Mouse (Mus musculus): ENCODE measurements at regions not wholly inside any gene's neighbourhood (a gene's known extent, or its start where the extent isn't known, plus 50 kb on each side); places are given as distances from the start of the nearest gene placed in this dataset.

DNA sequence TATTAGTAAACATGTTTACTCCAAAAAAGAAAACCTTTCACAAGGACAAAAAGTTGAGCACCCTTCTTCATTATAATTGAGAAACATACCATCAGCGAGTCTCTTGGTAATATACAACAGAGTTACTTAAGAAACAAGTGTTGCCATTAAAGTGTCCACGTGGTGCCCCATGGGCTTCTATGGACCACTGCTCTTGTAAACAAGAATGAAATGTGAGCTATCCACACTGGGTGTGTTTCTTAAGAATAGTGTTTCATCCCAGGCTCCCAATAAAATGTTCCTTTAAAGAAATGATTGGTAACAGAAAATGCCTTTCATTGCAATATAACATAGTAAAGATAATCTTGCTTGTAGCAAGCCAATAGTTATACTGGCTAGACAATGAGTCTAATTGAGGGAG, 803.6 kb upstream of the Acvr2a start:
- no peaks in the 10 kb centered on the region for H3K27me3 ChIP-seq (ENCODE audit: insufficient read depth, low read length)
- H3K4me2 ChIP-seq (ENCODE audit: low read depth, low read length), result no peak overlapping the region
- WGBS, result 78% methylated on average over 2 of the region's 2 CpGs
- ATAC-seq (no peak), DNase-seq (ENCODE audit: low spot score) (no peak)
- no peak overlapping the region for H3K9ac ChIP-seq (replicated peaks; ENCODE audit: low read length)
- H3K4me1 ChIP-seq (ENCODE audit: insufficient read depth, low read length), result no peaks in the 10 kb centered on the region
- TF ChIP-seq CTCF (IDR thresholded peaks at IDR 0.05; ENCODE audit: low read depth), result no peak
- H3K9me3 ChIP-seq (ENCODE audit: low read length), result no peaks in the 10 kb centered on the region
- no peak overlapping the region for H3K27ac ChIP-seq
- no peak overlapping the region for H3K4me3 ChIP-seq (ENCODE audit: low read length)
- no peaks in the 10 kb centered on the region for H3K36me3 ChIP-seq (ENCODE audit: insufficient read depth, low read length)

DNA sequence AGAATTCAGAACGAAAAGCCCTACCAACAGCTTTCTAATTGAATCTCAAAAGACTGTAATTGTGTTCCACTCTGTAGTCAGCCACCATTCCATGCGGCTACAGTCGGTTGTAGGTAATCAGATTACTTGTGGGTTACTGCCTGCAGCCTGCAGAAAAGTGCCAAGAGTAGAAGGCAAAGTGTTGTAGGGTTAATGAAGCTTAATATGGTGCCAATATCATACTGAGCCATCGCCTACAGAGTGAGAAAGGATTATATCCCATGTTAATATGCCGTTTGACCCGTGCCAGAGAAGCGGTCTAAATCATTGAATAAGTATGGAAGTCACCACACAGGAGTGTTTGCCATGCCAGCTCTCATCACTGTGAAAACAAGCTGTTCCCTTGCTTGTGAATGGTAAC, 786.4 kb upstream of the Acvr2a start:
- no peak overlapping the region for H3K4me3 ChIP-seq (ENCODE audit: low read length)
- DNase-seq (ENCODE audit: low spot score) (peak; percentile 63), ATAC-seq (peak; percentile 79)
- H3K9ac ChIP-seq (replicated peaks; ENCODE audit: low read length), result no peak overlapping the region
- no peaks in the 10 kb centered on the region for H3K9me3 ChIP-seq (ENCODE audit: low read length)
- H3K36me3 ChIP-seq (ENCODE audit: insufficient read depth, low read length), result no peaks in the 10 kb centered on the region
- no peaks in the 10 kb centered on the region for H3K4me1 ChIP-seq (ENCODE audit: insufficient read depth, low read length)
- TF ChIP-seq CTCF (IDR thresholded peaks at IDR 0.05; ENCODE audit: low read depth), result no peak
- H3K27ac ChIP-seq, result no peak overlapping the region
- 47% methylated on average over 7 of the region's 7 CpGs for WGBS
- no peaks in the 10 kb centered on the region for H3K27me3 ChIP-seq (ENCODE audit: insufficient read depth, low read length)
- H3K4me2 ChIP-seq (ENCODE audit: low read depth, low read length), result no peak overlapping the region

DNA sequence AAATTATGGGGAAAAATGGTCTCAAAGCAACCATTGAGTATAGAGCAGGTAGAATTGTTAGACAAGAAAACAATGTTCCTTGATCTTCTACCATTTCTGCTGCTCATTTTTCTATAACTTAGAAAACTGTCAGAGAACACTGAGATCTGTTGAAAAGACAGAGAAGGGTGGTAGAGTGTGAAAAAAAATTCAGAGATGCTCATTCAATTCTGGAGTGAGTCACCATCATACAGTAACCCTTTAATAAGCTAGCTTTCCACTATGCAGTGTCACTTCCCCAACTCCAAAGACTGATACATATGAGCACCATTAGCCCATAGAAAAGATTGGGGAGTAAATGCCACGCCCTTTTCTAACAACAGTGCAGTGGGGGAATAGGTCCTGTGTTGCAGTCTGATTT, 752.5 kb upstream of the Acvr2a start:
- no peak overlapping the region for H3K4me2 ChIP-seq (ENCODE audit: low read depth, low read length)
- no peak overlapping the region for H3K4me3 ChIP-seq (ENCODE audit: low read length)
- ATAC-seq (no peak), DNase-seq (ENCODE audit: low spot score) (no peak)
- H3K27me3 ChIP-seq (ENCODE audit: insufficient read depth, low read length), result no peaks in the 10 kb centered on the region
- WGBS, result 71% methylated on average over 1 of the region's 1 CpGs
- no peaks in the 10 kb centered on the region for H3K9me3 ChIP-seq (ENCODE audit: low read length)
- no peaks in the 10 kb centered on the region for H3K36me3 ChIP-seq (ENCODE audit: insufficient read depth, low read length)
- no peak overlapping the region for H3K9ac ChIP-seq (replicated peaks; ENCODE audit: low read length)
- H3K4me1 ChIP-seq (ENCODE audit: insufficient read depth, low read length), result no peaks in the 10 kb centered on the region
- H3K27ac ChIP-seq, result no peak overlapping the region
- no peak for TF ChIP-seq CTCF (IDR thresholded peaks at IDR 0.05; ENCODE audit: low read depth)

DNA sequence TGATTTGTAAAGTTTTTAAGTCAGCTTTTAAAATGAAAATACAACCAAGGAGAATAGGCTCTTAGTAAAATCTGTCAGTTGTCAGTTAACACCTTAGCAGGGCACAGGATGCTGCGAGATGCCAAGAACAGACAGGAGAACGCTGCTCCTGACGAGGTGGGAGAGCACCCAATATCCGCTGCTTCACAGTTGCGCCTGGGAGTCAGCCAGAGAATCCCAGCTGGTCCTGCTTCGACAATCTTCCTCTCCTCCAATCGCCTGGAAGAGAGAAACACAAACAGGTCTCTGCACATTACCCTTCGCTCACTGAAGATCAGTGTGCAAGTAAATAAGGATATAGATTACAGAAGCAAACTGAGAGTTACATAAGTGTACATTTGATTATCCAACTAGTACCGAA, 750.5 kb upstream of the Acvr2a start:
- Histone ChIP-seq H3K4me2 (ENCODE audit: low read depth, low read length) (no peak overlapping the region), H3K9me3 (ENCODE audit: low read length) (no peaks in the 10 kb centered on the region), H3K4me1 (ENCODE audit: insufficient read depth, low read length) (no peaks in the 10 kb centered on the region), H3K36me3 (ENCODE audit: insufficient read depth, low read length) (no peaks in the 10 kb centered on the region), H3K27ac (no peak overlapping the region), H3K9ac (replicated peaks; ENCODE audit: low read length) (no peak overlapping the region), H3K27me3 (ENCODE audit: insufficient read depth, low read length) (no peaks in the 10 kb centered on the region), H3K4me3 (ENCODE audit: low read length) (no peak overlapping the region)
- WGBS, result 58% methylated on average over 9 of the region's 9 CpGs
- ATAC-seq (peak; percentile 75), DNase-seq (ENCODE audit: low spot score) (peak; percentile 59)
- TF ChIP-seq CTCF (IDR thresholded peaks at IDR 0.05; ENCODE audit: low read depth), result no peak

DNA sequence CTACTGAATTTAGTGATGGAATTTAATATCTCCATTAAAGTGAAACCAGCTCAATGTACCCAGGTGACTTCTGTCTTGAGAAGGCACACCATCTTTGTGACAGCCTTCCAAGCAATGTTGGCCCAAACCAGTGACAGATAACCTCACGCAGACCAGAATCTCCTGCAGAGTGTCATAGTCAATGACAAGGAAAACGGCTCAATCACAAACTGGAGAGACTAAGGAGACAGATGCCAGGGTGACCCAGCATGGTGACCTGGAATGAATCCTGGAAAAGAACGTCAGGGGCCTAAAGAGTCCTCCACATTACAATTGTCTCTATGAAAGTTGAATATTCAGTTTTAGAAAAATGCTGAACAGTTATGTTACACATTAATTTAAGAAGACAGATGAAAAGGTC, 748.7 kb upstream of the Acvr2a start:
- ATAC-seq, result peak; percentile 70
- Histone ChIP-seq H3K9me3 (ENCODE audit: low read length) (no peaks in the 10 kb centered on the region), H3K27me3 (ENCODE audit: insufficient read depth, low read length) (no peaks in the 10 kb centered on the region), H3K4me2 (ENCODE audit: low read depth, low read length) (no peak overlapping the region), H3K4me1 (ENCODE audit: insufficient read depth, low read length) (no peaks in the 10 kb centered on the region), H3K36me3 (ENCODE audit: insufficient read depth, low read length) (no peaks in the 10 kb centered on the region), H3K9ac (replicated peaks; ENCODE audit: low read length) (no peak overlapping the region), H3K27ac (no peak overlapping the region), H3K4me3 (ENCODE audit: low read length) (no peak overlapping the region)
- peak; percentile 35 for DNase-seq (ENCODE audit: low spot score)
- 59% methylated on average over 3 of the region's 3 CpGs for WGBS
- TF ChIP-seq CTCF (IDR thresholded peaks at IDR 0.05; ENCODE audit: low read depth), result no peak

DNA sequence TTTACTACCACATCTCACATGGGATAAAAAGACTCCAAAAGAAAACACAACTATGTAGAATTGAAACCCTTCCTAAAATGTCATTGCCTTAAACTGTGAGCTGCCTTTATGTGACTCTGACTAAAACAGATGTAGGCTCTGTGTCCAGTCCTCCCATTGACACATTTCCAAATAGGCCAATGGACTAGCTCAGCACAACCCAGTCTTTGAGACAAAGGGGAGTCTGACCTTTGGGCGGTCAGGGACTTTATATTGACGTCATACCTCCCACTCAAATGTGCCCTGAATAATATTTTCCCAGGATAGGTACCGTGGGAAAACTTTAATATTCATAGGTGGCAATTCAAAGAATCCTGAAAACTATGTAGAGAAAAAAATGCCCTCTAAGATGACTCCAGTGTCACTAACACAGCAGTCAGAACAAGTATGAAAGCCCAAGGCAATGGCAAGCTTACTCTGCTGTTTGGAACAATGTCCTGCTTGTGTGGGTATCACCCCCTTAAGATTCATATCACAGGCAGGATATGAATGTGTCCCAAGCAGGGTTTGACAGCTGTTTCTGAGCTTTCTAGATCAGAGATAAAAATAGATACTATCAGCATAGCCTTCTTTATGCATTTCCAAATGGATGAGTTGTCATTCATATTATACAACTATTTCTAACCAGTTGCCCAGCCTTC, 731.6 kb upstream of the Acvr2a start:
- WGBS, result 39% methylated on average over 3 of the region's 3 CpGs
- ATAC-seq, result no peak
- H3K27me3 ChIP-seq (ENCODE audit: insufficient read depth, low read length), result no peaks in the 10 kb centered on the region

DNA sequence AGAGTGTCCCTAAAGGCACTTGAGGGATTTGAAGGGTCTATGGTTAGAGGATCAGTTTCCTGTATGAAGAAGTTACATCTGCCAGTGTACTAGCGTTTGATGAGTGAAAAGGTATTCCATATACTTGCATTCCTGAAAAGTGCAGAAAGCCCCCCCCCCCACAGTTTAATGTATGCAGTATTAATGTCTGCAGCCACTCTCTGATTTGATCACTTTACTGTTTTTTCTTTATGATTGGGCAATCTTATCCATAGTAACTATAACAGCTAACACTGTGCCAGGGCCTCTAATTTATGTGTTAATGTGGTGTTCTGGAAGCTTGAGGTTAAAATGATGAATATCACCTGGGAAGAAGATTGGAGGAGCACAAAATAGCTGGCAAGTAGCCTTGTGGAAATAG, 715.6 kb upstream of the Acvr2a start:
- H3K4me2 ChIP-seq (ENCODE audit: low read depth, low read length), result no peak overlapping the region
- no peak overlapping the region for H3K27ac ChIP-seq
- peaks cover 10% of the 10 kb centered on the region; the same call in 1 of the 2 replicates for H3K4me1 ChIP-seq (ENCODE audit: insufficient read depth, low read length)
- no peak for TF ChIP-seq CTCF (IDR thresholded peaks at IDR 0.05; ENCODE audit: low read depth)
- ATAC-seq (no peak), DNase-seq (ENCODE audit: low spot score) (no peak)
- H3K27me3 ChIP-seq (ENCODE audit: insufficient read depth, low read length), result no peaks in the 10 kb centered on the region
- no peak overlapping the region for H3K4me3 ChIP-seq (ENCODE audit: low read length)
- 67% methylated on average over 1 of the region's 1 CpGs for WGBS
- no peaks in the 10 kb centered on the region for H3K9me3 ChIP-seq (ENCODE audit: low read length)
- no peaks in the 10 kb centered on the region for H3K36me3 ChIP-seq (ENCODE audit: insufficient read depth, low read length)
- H3K9ac ChIP-seq (replicated peaks; ENCODE audit: low read length), result no peak overlapping the region

More for the DNA sequence above, 731.6 kb upstream of the Acvr2a start:
- TF ChIP-seq CTCF (IDR thresholded peaks at IDR 0.05; ENCODE audit: low read depth), result no peak
- DNase-seq (ENCODE audit: low spot score), result no peak
- Histone ChIP-seq H3K36me3 (ENCODE audit: insufficient read depth, low read length) (no peaks in the 10 kb centered on the region), H3K9ac (replicated peaks; ENCODE audit: low read length) (no peak overlapping the region), H3K4me1 (ENCODE audit: insufficient read depth, low read length) (no peaks in the 10 kb centered on the region), H3K9me3 (ENCODE audit: low read length) (no peaks in the 10 kb centered on the region), H3K4me3 (ENCODE audit: low read length) (no peak overlapping the region), H3K27ac (no peak overlapping the region), H3K4me2 (ENCODE audit: low read depth, low read length) (no peak overlapping the region)

All from hindbrain, postnatal 0 days (tissue).